Mouse (Mus musculus) kidney, adult 2 months (tissue): ENCODE measurements around the gene Golt1a.
A peak's percentile ranks its signal among the peaks of the same experiment; 100 is the strongest.

Experiments used
- CTCF ChIP-seq: fragments of 200-500 bp; conservative IDR thresholded peaks from 2 replicates; pipeline ENCODE4 v1.5.1; 2011; ENCODE audit warnings: low read depth, mild to moderate bottlenecking, control low read depth, low read length, moderate library complexity, mixed read lengths; ENCODE audit not compliant: insufficient read depth, insufficient read length
- POLR2A ChIP-seq: fragments of 200-500 bp; IDR thresholded peaks from one replicate; pipeline ENCODE4 v1.6.1; 2011; ENCODE audit warnings: low read depth, low read length, control low read depth

DNA sequence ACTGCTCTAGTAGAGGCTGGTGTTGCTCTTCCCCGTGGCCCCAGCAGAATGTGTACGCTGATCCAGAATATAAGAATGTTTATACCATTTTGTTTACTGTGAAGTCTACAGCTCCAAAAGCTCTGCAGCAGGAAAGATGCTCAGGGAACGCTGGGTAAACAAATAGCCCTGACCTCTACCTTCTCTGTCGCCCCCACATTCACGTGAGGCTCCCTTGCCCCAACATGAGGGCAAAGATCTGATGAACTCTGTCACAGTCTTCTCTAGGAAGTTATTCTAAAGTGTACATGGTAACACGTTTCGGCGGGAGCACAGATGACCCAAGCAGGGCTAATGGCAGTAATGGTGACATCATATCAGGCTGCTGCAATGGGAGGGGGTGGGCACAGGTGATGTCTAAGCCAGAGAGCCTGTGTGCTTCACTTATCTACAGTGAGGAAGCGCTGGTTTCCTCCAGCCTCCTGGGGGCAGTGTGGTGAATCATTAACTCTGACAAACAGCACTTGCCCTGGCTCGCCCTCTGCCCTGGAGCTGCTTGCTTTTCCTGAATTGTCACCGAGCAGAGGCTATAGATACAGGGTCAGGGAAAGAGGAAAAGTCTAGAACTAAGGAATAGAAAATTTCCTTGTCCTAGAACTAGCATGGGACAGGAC lies 44.4 kb upstream of the Golt1a start:
- TF ChIP-seq CTCF (peak; percentile 37), POLR2A (no peak)
